Mouse (Mus musculus) brain, adult 10 weeks (tissue): ENCODE data around the gene Tas2r102. TPM values are rescaled to one million over a fixed set of nuclear protein-coding genes. Genes with fewer than 3 reads are reported as not detected.

Source experiments
- polyA plus RNA-seq: library from polyadenylated mRNA; stranded (reverse); fragments of 350-450 nt; fragmentation: Illumina TruSeq; extraction: RNeasy Lipid Tissue Mini Kit (QIAGEN cat#74804); gene quantifications from one replicate; pipeline ENCODE4 v1.2.3, GENCODE M21; 2015; ENCODE audit warnings: low read depth, low replicate concordance

The Tas2r102 gene
- polyA plus RNA-seq, result not detected

DNA sequence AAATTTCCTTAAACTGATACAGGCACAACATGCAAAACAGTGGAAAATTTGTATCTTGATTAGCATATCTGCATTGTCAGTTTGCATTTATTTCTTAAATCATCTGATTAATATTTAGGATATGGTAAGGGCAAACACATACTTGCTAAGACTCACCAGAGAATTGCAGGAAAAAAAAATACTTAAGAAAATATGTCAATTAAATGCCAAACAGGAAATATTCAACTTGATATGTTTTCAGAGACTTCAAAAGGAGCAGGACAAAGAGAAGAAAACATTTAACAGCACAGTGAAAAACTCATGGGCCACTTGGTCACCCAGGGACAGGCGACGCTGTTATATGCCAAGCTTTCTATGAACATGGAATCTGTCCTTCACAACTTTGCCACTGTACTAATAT lies at the start of gene Tas2r102:
TSS of gene Tas2r102 (plus strand) at position 301 of the 400 bp plus-strand sequence.

DNA sequence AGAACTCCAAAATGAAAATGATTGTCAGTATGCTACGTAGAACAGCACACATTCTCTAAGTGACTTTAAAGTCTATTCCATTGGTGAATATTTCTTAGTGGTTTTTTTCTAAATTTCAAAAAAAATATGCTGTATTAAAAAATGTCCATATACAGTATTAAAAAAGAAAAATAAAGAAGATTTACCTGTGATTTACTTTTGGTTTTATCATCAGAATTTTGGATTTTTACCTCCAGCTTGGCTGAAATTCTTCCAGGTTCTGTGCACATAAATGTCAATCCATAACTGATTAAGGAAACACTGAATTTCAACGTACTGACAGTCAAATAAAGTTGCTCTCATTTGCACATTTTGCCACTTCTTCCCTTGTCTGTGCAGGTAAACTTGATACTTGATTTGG lies 24.0 kb upstream of the Tas2r102 start, which contains the start of gene Tas2r115:
TSS of gene Tas2r115 (minus strand) at position 101 of the 400 bp plus-strand sequence.

DNA sequence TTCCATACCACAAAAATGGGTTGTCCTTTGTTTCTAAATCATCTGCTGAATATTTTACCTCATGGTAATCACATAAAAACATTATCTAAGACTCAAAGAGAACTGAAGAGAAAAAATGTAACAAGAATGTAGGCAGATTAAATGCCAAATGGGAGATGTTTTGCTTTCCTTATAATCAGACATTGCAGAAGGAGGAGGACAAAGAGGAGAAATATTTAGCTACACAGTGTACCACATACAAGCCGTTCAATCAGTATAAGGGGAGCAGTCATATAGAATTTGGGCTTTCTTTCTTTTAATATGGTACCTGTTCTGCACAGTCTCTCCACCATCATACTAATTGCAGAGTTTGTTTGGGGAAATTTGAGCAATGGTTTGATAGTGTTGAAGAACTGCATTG lies 7.5 kb upstream of the Tas2r102 start, which contains the start of gene Tas2r124:
TSS of gene Tas2r124 (plus strand) at position 301 of the 400 bp plus-strand sequence.

DNA sequence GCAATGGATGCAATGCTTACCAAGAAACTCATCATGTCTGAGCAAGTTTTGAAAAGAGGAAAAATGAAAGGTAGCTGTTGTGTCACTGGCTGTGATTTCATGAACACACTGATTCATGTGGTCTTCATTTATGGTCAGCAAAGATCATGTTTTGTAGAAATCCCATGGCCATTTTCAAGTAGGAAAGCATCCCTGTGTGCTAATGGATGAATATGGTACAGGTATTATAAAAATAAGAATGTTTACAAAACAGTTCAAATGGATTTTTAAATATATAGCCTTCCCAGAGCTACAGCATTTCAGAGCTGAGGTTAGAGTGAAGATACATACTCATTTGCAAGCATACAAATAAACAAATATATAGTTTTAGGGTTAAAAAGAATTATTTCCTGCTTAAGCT lies 16.1 kb downstream of the Tas2r102 start, which contains the start of gene Tas2r136:
TSS of gene Tas2r136 (minus strand) at position 101 of the 400 bp plus-strand sequence.

DNA sequence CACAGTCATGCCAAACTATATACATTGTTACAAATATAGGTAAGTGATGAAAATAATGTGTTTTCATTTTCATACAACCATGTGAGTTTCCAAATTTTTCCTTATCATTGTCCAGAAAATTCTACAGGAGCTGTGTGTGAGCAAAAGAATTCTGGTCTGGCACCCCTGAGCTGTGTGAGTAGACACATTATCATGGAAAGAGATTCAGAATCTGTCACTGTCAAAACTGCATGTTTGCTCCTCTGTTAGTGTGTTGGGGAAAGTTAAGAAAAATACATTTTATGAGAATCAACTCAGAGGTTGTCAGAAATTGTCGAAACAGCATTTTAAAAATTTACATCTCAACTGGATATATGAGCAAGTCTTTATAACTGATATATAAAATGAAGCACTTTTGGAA lies 40.6 kb downstream of the Tas2r102 start, which contains the start of gene Tas2r117:
TSS of gene Tas2r117 (plus strand) at position 301 of the 400 bp plus-strand sequence.

Other genes starting within 250 kb of the Tas2r102 start
- gene Prh1, start 192.3 kb upstream of the Tas2r102 start, polyA plus RNA-seq, result not detected
- not detected for gene Prp2, start 166.2 kb upstream of the Tas2r102 start, polyA plus RNA-seq
- gene A630073D07Rik, start 110.6 kb upstream of the Tas2r102 start, polyA plus RNA-seq, result not detected
- gene Tas2r120, start 105.2 kb upstream of the Tas2r102 start, polyA plus RNA-seq, result not detected
- not detected for gene Tas2r121, start 61.1 kb upstream of the Tas2r102 start, polyA plus RNA-seq
- not detected for gene Tas2r122, start 50.2 kb upstream of the Tas2r102 start, polyA plus RNA-seq
- gene Tas2r115, start 24.1 kb upstream of the Tas2r102 start, polyA plus RNA-seq, result not detected
- gene Tas2r124, start 7.4 kb upstream of the Tas2r102 start, polyA plus RNA-seq, result not detected
- not detected for gene Tas2r136, start 16.0 kb downstream of the Tas2r102 start, polyA plus RNA-seq
- not detected for gene Tas2r117, start 40.7 kb downstream of the Tas2r102 start, polyA plus RNA-seq
- gene Tas2r123, start 85.0 kb downstream of the Tas2r102 start, polyA plus RNA-seq, result not detected
- not detected for gene Tas2r116, start 93.3 kb downstream of the Tas2r102 start, polyA plus RNA-seq
- gene Tas2r110, start 105.9 kb downstream of the Tas2r102 start, polyA plus RNA-seq, result not detected
- gene Tas2r113, start 130.9 kb downstream of the Tas2r102 start, polyA plus RNA-seq, result not detected
- gene Tas2r125, start 147.5 kb downstream of the Tas2r102 start, polyA plus RNA-seq, result not detected
- not detected for gene Tas2r129, start 189.0 kb downstream of the Tas2r102 start, polyA plus RNA-seq
- not detected for gene Tas2r131, start 195.8 kb downstream of the Tas2r102 start, polyA plus RNA-seq
- not detected for gene Tas2r109, start 218.8 kb downstream of the Tas2r102 start, polyA plus RNA-seq